Mouse (Mus musculus): Measurements from ENCODE around the gene Arhgap25.

GRCm38 (mm10) chr6:87503976-87504375, 29.1 kb downstream of the Arhgap25 start:
- TF ChIP-seq POLR2A (IDR thresholded peaks at IDR 0.05; ENCODE audit: low read depth, low read length) (no peak), CTCF (IDR thresholded peaks at IDR 0.05; ENCODE audit: extremely low read depth, insufficient read length, insufficient replicate concordance, low read depth, low read length) (no peak)
